Mouse (Mus musculus) C2C12 (cell line): ENCODE data around the gene Dap3.

ENCODE experiments used
- CTCF ChIP-seq: IDR thresholded peaks from one replicate; pipeline ENCODE4 v1.5.1; 2011; ENCODE audit not compliant: control insufficient read depth, insufficient read depth, insufficient read length
- FOSL1 ChIP-seq: IDR thresholded peaks from one replicate; pipeline ENCODE4 v1.8.0; 2011; ENCODE audit warnings: mild to moderate bottlenecking, low read length; ENCODE audit not compliant: poor library complexity, insufficient read depth, severe bottlenecking
- MAX ChIP-seq: IDR thresholded peaks from one replicate; pipeline ENCODE4 v1.6.1; 2011; ENCODE audit warnings: mild to moderate bottlenecking, control low read depth

- TF ChIP-seq CTCF = no peak
- no peak for TF ChIP-seq FOSL1
- TF ChIP-seq MAX = no peak
Measured at GRCm38 (mm10) chr3:88912585-88912984, 38.4 kb downstream of the Dap3 start.
